Mouse (Mus musculus) forebrain, embryonic 15.5 days (tissue): Measurements from ENCODE around the gene Foxf2. TPM values are rescaled to one million over a fixed set of nuclear protein-coding genes. Genes with fewer than 3 reads are reported as not detected.
A peak's percentile ranks its signal among the peaks of the same experiment; 100 is the strongest.

Experiments
- ATAC-seq: fragments of 200-750 bp; cut with Nextera tagmentation; replicated peaks from 2 replicates; pipeline ENCODE4 v1.8.0; 2017; ENCODE audit warnings: mild to moderate bottlenecking, moderate TSS enrichment, moderate library complexity
- H3K27ac ChIP-seq: fragments of 300-500 bp; sonication (generic); replicated peaks from 2 replicates; pipeline ENCODE4 v1.5.1; 2015; ENCODE audit warnings: mild to moderate bottlenecking, inconsistent platforms
- H3K27me3 ChIP-seq: fragments of 300-500 bp; sonication (generic); 2 replicates; pipeline ENCODE4 v1.6.1; 2015; ENCODE audit warnings: inconsistent platforms
- H3K36me3 ChIP-seq: fragments of 300-500 bp; sonication (generic); 2 replicates; pipeline ENCODE4 v1.6.1; 2015; ENCODE audit warnings: mild to moderate bottlenecking, inconsistent platforms
- H3K4me1 ChIP-seq: fragments of 300-500 bp; sonication (generic); 2 replicates; pipeline ENCODE4 v1.6.1; 2015; ENCODE audit warnings: inconsistent platforms
- H3K4me2 ChIP-seq: fragments of 300-500 bp; sonication (generic); replicated peaks from 2 replicates; pipeline ENCODE4 v1.6.1; 2015; ENCODE audit warnings: mild to moderate bottlenecking, inconsistent platforms
- H3K4me3 ChIP-seq: fragments of 300-500 bp; sonication (generic); 2 replicates; pipeline ENCODE4 v1.5.1; 2015; ENCODE audit warnings: mild to moderate bottlenecking, inconsistent platforms
- H3K9ac ChIP-seq: fragments of 300-500 bp; sonication (generic); replicated peaks from 2 replicates; pipeline ENCODE4 v1.6.1; 2015; ENCODE audit warnings: mild to moderate bottlenecking, inconsistent platforms
- H3K9me3 ChIP-seq: fragments of 300-500 bp; sonication (generic); 2 replicates; pipeline ENCODE4 v1.6.1; 2016; ENCODE audit warnings: inconsistent platforms
- WGBS: fragments of 180-500 bp; shearing (Covaris S2); methylation state at CpG from one replicate; pipeline ENCODE4 v1.1.7; 2015; ENCODE audit warnings: mixed read lengths; 5-methylcytosine and 5-hydroxymethylcytosine counted together
- polyA plus RNA-seq: library from polyadenylated mRNA; unstranded; fragments of >200 nt; fragmentation: Nextera tagmentation; extraction: Ambion mirVana; gene quantifications from 2 replicates; pipeline ENCODE4 v1.2.1, GENCODE M21; 2015

Gene Foxf2
- polyA plus RNA-seq, 1 experiment from 2014 or later = 4.8 TPM

GRCm38 (mm10) chr13:31618919-31619655 lies 6.5 kb upstream of the Foxf2 start:
- no peaks in the 10 kb centered on the region for H3K9me3 ChIP-seq
- WGBS = 2% methylated on average over 18 of the region's 18 CpGs
- no peak for ATAC-seq
- H3K27ac ChIP-seq = no peak overlapping the region
- no peak overlapping the region for H3K9ac ChIP-seq
- H3K4me1 ChIP-seq = peaks cover 18% of the 10 kb centered on the region
- peaks cover 98% of the 10 kb centered on the region for H3K27me3 ChIP-seq
- no peak overlapping the region for H3K4me3 ChIP-seq
- H3K4me2 ChIP-seq = peak overlapping the region; percentile 54; the same call in 1 of the 2 replicates
- no peaks in the 10 kb centered on the region for H3K36me3 ChIP-seq

- Histone ChIP-seq H3K4me1 (peaks cover 20% of the 10 kb centered on the region), H3K4me3 (no peak overlapping the region), H3K9ac (no peak overlapping the region), H3K27me3 (peaks cover 98% of the 10 kb centered on the region), H3K4me2 (no peak overlapping the region), H3K36me3 (no peaks in the 10 kb centered on the region), H3K27ac (no peak overlapping the region), H3K9me3 (no peaks in the 10 kb centered on the region)
- ATAC-seq = no peak
- under 1% methylated on average over 33 of the region's 33 CpGs for WGBS
Observed at GRCm38 (mm10) chr13:31619826-31620498, 5.7 kb upstream of the Foxf2 start.

GRCm38 (mm10) chr13:31620499-31620847 lies 5.1 kb upstream of the Foxf2 start:
- Histone ChIP-seq H3K27me3 (peaks cover 96% of the 10 kb centered on the region), H3K4me3 (no peak overlapping the region), H3K9ac (no peak overlapping the region), H3K4me1 (peaks cover 22% of the 10 kb centered on the region), H3K9me3 (no peaks in the 10 kb centered on the region), H3K4me2 (no peak overlapping the region), H3K27ac (no peak overlapping the region), H3K36me3 (no peaks in the 10 kb centered on the region)
- no peak for ATAC-seq
- WGBS = under 1% methylated on average over 10 of the region's 10 CpGs

DNA sequence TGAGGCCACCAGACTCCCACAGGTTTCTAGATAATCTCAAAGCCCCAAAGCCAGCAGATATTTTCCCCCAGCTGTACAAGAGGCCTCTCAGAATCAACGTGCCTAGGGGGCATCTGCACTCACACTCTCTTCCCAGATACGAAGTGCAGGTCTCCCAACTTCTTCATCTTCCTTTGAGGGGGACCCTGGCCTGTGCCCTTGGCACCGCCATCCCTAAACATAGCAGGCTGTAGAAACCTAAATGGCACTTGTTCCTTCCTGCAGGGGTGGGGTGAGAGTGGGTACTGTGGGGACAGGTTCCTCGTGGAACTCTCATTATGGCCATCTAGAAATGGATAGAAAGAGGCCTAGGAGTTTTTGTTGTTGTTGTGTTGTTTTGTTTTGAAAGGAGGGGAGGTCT lies 4.7 kb upstream of the Foxf2 start:
- H3K4me3 ChIP-seq = no peak overlapping the region
- ATAC-seq = no peak
- H3K36me3 ChIP-seq = no peaks in the 10 kb centered on the region
- 3% methylated on average over 4 of the region's 4 CpGs for WGBS
- H3K27me3 ChIP-seq = peaks cover 92% of the 10 kb centered on the region
- H3K27ac ChIP-seq = no peak overlapping the region
- H3K9me3 ChIP-seq = no peaks in the 10 kb centered on the region
- H3K4me1 ChIP-seq = peaks cover 27% of the 10 kb centered on the region
- no peak overlapping the region for H3K9ac ChIP-seq
- H3K4me2 ChIP-seq = no peak overlapping the region

GRCm38 (mm10) chr13:31621741-31622140 lies 3.9 kb upstream of the Foxf2 start:
- H3K27ac ChIP-seq = no peak overlapping the region
- H3K36me3 ChIP-seq = no peaks in the 10 kb centered on the region
- H3K9me3 ChIP-seq = no peaks in the 10 kb centered on the region
- no peak overlapping the region for H3K4me2 ChIP-seq
- ATAC-seq = no peak
- no peak overlapping the region for H3K4me3 ChIP-seq
- peaks cover 92% of the 10 kb centered on the region for H3K27me3 ChIP-seq
- 2% methylated on average over 9 of the region's 9 CpGs for WGBS
- H3K4me1 ChIP-seq = peaks cover 35% of the 10 kb centered on the region
- no peak overlapping the region for H3K9ac ChIP-seq

DNA sequence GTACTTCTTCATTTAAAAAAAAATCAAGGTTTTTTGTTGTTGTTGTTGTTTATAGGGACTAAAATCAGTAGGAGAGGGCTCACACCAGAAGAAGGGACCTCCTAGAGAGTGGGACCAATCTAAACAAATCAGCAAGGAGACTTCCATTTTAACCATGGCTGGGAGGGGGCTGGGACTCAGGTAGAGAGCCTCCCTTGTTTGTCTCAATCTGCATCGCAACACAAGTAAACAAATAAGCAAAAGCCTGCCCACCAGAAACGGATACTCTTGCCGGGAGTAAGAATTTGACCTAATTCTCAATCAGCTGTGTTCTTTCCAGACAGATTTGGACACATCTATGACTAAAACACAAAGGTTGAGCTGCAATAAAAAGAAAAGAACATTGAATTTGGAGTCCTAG lies 3.2 kb upstream of the Foxf2 start:
- ATAC-seq = no peak
- H3K36me3 ChIP-seq = no peaks in the 10 kb centered on the region
- H3K27me3 ChIP-seq = peaks cover 92% of the 10 kb centered on the region
- H3K4me2 ChIP-seq = no peak overlapping the region
- WGBS = 7% methylated on average over 3 of the region's 3 CpGs
- no peak overlapping the region for H3K9ac ChIP-seq
- no peaks in the 10 kb centered on the region for H3K9me3 ChIP-seq
- peaks cover 39% of the 10 kb centered on the region for H3K4me1 ChIP-seq
- H3K4me3 ChIP-seq = no peak overlapping the region
- no peak overlapping the region for H3K27ac ChIP-seq

DNA sequence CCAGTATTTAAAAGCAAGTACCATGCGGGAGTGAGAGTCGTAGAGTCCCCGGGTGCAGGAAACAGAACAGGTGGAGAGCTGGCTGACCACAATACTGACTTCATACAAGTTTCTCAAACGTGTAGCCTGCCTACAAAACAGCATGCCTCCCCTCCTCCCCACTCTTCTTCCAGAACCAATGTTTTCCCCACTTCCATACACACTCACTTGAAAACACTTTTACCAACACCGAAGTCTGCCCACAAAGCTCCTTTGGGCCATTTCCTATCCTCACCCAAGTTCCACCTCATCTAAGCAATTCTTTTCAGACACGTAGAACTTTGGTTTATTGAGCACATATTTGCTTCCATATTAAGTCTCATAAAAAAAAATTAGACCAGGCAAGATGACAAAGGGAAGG lies 2.3 kb upstream of the Foxf2 start:
- WGBS = 2% methylated on average over 6 of the region's 6 CpGs
- H3K4me3 ChIP-seq = no peak overlapping the region
- H3K9ac ChIP-seq = no peak overlapping the region
- peaks cover 93% of the 10 kb centered on the region for H3K27me3 ChIP-seq
- H3K9me3 ChIP-seq = no peaks in the 10 kb centered on the region
- H3K4me1 ChIP-seq = peaks cover 33% of the 10 kb centered on the region
- no peak overlapping the region for H3K27ac ChIP-seq
- ATAC-seq = no peak
- H3K4me2 ChIP-seq = no peak overlapping the region
- H3K36me3 ChIP-seq = no peaks in the 10 kb centered on the region

GRCm38 (mm10) chr13:31623906-31624860 lies 1.4 kb upstream of the Foxf2 start:
- H3K36me3 ChIP-seq = no peaks in the 10 kb centered on the region
- no peak overlapping the region for H3K9ac ChIP-seq
- H3K4me1 ChIP-seq = peaks cover 34% of the 10 kb centered on the region
- no peak for ATAC-seq
- no peak overlapping the region for H3K27ac ChIP-seq
- 0 out of 2 replicates have a peak overlapping the region, but pooled peaks have one; percentile 4 for H3K4me2 ChIP-seq
- H3K4me3 ChIP-seq = peak overlapping the region; percentile 45; the same call in 1 of the 2 replicates
- no peaks in the 10 kb centered on the region for H3K9me3 ChIP-seq
- WGBS = 1% methylated on average over 20 of the region's 20 CpGs
- H3K27me3 ChIP-seq = peaks cover 93% of the 10 kb centered on the region

DNA sequence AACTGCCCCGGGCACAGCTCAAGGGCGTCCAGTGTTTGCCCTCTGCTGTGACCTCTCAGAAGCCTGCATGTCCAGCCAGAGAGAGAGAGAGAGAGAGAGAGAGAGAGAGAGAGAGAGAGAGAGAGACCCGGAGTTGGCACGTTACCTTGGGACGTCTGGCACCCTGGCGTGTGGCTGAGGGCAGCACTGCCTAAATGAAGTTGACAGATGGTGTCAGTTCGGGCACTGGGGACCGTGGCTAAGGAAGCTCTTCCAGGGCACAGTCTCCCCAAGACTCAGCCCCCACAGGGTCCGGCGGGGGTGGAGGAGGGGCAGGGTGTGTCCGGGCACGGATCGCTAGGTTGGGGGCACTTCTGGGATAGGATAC lies 667 bp upstream of the Foxf2 start:
- WGBS = 1% methylated on average over 13 of the region's 13 CpGs
- H3K4me1 ChIP-seq = peaks cover 41% of the 10 kb centered on the region
- no peak overlapping the region for H3K27ac ChIP-seq
- peaks cover 93% of the 10 kb centered on the region for H3K27me3 ChIP-seq
- H3K4me2 ChIP-seq = peak overlapping the region; percentile 89
- H3K9me3 ChIP-seq = no peaks in the 10 kb centered on the region
- no peaks in the 10 kb centered on the region for H3K36me3 ChIP-seq
- ATAC-seq = peak; percentile 27; the same call in 1 of the 2 replicates
- H3K4me3 ChIP-seq = peak overlapping the region; percentile 45
- no peak overlapping the region for H3K9ac ChIP-seq

- Histone ChIP-seq H3K36me3 (no peaks in the 10 kb centered on the region), H3K27ac (peak overlapping the region; percentile 32; the same call in 1 of the 2 replicates), H3K4me2 (peak overlapping the region; percentile 89), H3K9me3 (no peaks in the 10 kb centered on the region), H3K4me3 (peak overlapping the region; percentile 45), H3K4me1 (peaks cover 41% of the 10 kb centered on the region), H3K9ac (peak overlapping the region; percentile 35), H3K27me3 (peaks cover 93% of the 10 kb centered on the region)
- peak; percentile 51 for ATAC-seq
- under 1% methylated on average over 59 of the region's 60 CpGs for WGBS
Observed at GRCm38 (mm10) chr13:31626183-31626801, 676 bp downstream of the Foxf2 start.

GRCm38 (mm10) chr13:31626991-31627625 lies 1.5 kb downstream of the Foxf2 start:
- Histone ChIP-seq H3K9me3 (no peaks in the 10 kb centered on the region), H3K4me3 (peak overlapping the region; percentile 45), H3K9ac (no peak overlapping the region), H3K36me3 (no peaks in the 10 kb centered on the region), H3K27me3 (peaks cover 93% of the 10 kb centered on the region), H3K27ac (0 out of 2 replicates have a peak overlapping the region, but pooled peaks have one; percentile 32), H3K4me1 (peaks cover 41% of the 10 kb centered on the region), H3K4me2 (peak overlapping the region; percentile 89)
- ATAC-seq = no peak
- 1% methylated on average over 24 of the region's 24 CpGs for WGBS
